Mouse (Mus musculus) liver, postnatal 0 days (tissue): ENCODE measurements around the gene Dnah2.

Source experiments
- CTCF ChIP-seq: sonication (generic); IDR thresholded peaks from 2 replicates; pipeline ENCODE4 v1.5.1; 2016; ENCODE audit warnings: antibody characterized with exemption, low read depth
- EP300 ChIP-seq: IDR thresholded peaks from 2 replicates; pipeline ENCODE4 v1.6.1; 2016; ENCODE audit warnings: antibody characterized with exemption, low read depth, mild to moderate bottlenecking

DNA sequence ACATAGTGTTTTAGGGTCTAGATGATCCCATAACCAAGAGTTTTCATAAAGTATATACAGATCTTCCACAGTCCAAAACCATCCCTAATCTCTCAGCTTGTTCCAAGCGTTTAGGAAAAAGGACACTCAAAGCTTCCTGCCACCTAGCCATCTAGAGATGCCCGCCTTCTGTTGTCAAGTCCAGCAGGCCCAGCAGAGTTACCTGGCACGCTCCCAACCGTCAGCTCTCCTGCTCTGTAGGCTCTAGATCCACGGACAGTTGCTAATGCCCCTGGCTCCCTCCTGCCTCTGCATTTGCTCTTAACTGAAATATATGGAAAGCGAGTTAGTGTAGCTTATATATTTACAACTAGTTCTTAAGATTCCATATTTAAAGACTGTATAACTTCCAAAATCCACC lies 167.6 kb downstream of the Dnah2 start:
- TF ChIP-seq CTCF (no peak), EP300 (no peak)
